Mouse (Mus musculus) layer of hippocampus, postnatal 14 days (tissue): ENCODE measurements around the gene Lhx1. TPM values are rescaled to one million over a fixed set of nuclear protein-coding genes. Genes with fewer than 3 reads are reported as not detected.

Experiments
- DNase-seq, 2 experiments: peaks; one replicate each; pipeline ENCODE4 v3.0.0; 2021 to 2022; ENCODE audit warnings: low spot score in 2 of 2, mixed read lengths in 1 of 2
- total RNA-seq, 2 experiments: library from RNA; stranded (reverse); gene quantifications; 2 replicates each; pipeline ENCODE4 v1.2.3; 2021

The Lhx1 gene
- total RNA-seq, 2 experiments from 2014 or later = 0.91 to 1.6 TPM

DNA sequence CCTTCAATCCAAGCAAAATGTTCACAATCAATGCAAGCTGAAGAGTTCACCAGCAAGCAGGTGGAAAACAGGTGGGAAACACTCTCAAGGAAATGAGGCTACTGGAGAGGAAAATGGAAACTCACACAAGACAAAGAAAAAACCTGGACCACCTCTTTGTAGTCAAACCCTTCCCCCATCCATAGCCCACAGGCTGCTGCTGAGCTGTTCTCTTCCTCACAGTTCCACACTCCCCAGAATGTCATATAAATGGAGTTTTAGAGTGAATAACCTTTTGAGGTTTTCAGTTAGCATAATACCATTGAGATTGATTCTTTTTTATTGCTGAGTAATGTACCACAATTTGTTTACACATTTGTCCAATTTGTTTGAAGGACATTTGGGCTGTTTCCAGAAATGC, 28.4 kb downstream of the Lhx1 start:
- no peak for DNase-seq

GRCm38 (mm10) chr11:84495774-84496173, 29.6 kb downstream of the Lhx1 start:
- no peak for DNase-seq

DNA sequence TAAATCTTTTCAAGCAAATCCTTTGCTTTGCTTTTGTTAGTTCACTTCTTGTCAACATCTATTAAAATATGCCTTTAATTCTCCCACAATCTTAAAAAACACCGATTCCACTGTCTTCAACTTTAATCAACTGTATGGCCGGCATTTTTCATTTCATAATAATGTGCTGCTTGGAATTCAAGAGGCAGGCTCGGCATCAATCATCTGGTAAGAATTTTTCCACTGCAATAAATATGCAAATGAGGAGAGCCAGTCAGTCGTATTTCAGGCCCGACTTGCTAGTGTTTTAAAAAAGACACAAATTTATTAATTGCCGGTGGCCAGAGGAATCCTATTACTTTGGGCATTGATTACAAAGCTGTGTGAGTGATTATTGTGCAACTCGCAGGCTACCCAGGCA, 43.7 kb downstream of the Lhx1 start:
- DNase-seq = no peak

- DNase-seq = no peak
These were observed 44.9 kb downstream of the Lhx1 start for GRCm38 (mm10) chr11:84480451-84480850.

DNA sequence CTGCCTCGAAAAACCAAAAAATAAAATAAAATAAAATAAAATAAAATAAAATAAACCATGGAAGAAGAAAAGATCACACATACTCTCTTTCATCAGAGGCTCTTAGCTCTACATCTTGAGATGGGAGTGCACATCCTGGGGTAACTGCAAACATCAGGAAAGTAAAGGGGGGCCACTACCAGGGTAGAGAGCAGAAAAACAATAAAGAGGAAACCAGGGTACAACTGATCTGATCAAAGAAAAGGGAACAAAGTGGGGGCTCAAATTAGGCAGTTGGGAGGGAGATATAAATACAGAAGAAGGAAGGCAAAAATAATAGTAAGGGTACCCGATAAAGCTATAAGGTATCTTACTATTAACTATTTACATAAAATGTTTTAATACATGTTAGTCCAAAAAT, 48.7 kb downstream of the Lhx1 start:
- no peak for DNase-seq

- DNase-seq = no peak
These were observed 49.3 kb downstream of the Lhx1 start for GRCm38 (mm10) chr11:84475991-84476390.

- no peak for DNase-seq
These were observed 52.2 kb downstream of the Lhx1 start for GRCm38 (mm10) chr11:84473093-84473667.

Other genes with a start within 250 kb of the Lhx1 start
- 10 to 100 TPM; 19.8 to 23.4 TPM for gene Aatf, start 12.0 kb downstream of the Lhx1 start, total RNA-seq